Mouse (Mus musculus): ENCODE data around the gene Tubgcp6. TPM values are rescaled to one million over a fixed set of nuclear protein-coding genes. Genes with fewer than 3 reads are reported as not detected.

Tubgcp6 gene
- polyA plus RNA-seq (2016; fragmentation: Nextera tagmentation; extraction: Ambion mirVana), result 27.4 and 27.7 TPM in 2 replicates

DNA sequence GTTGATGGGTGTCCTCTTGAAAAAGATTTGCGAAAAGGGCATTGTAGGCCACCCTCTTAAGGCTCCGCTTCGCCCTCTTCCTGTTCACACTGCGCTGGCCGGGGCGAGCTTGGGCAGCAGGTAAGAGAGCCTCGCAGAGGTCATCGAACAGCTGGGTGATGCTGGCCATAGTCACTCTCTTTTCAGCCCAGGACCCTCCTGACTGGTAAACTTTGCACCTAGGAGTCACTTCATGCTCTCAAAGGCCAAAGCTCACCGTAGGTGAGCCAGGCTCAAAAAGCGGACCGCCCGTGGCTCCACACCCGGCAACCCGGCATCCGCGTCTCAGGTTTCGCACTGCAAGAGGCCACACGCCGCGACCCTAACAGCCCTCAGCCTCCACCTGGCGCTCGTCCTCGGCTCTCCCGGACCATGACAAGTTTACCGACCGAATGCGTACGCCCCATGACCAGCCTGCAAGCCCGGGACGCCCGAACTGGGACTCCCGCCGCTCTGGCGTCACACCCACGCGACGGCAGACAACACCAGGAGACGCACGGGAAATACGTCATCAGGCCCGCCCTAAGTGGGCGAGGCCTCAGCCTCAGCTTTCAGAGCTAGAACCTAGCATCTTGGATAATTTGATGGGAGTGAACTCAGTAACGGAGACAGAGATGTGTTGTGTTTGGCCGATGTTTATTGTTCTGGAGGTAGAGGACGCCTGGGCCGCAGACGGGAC, at the start of gene Tubgcp6:
Gene Tubgcp6, minus strand, starts transcription at position 464 of the 718 bp plus-strand sequence.
- Histone ChIP-seq H3K9ac (peak within 1 kb of the TSS; percentile 82), H3K27ac (peak within 1 kb of the TSS; percentile 84), H3K4me3 (replicated peaks) (peak within 1 kb of the TSS; percentile 86), H3K4me2 (peak within 1 kb of the TSS; percentile 96), H3K36me3 (replicated peaks) (peaks cover 33% of the 10 kb centered on the region), H3K4me1 (peaks cover 47% of the 10 kb centered on the region), H3K27me3 (no peaks in the 10 kb centered on the region), H3K9me3 (no peaks in the 10 kb centered on the region)
- WGBS, result under 1% methylated on average over 47 of the region's 47 CpGs
- peak; percentile 87 for ATAC-seq (ENCODE audit: low FRiP score)

DNA sequence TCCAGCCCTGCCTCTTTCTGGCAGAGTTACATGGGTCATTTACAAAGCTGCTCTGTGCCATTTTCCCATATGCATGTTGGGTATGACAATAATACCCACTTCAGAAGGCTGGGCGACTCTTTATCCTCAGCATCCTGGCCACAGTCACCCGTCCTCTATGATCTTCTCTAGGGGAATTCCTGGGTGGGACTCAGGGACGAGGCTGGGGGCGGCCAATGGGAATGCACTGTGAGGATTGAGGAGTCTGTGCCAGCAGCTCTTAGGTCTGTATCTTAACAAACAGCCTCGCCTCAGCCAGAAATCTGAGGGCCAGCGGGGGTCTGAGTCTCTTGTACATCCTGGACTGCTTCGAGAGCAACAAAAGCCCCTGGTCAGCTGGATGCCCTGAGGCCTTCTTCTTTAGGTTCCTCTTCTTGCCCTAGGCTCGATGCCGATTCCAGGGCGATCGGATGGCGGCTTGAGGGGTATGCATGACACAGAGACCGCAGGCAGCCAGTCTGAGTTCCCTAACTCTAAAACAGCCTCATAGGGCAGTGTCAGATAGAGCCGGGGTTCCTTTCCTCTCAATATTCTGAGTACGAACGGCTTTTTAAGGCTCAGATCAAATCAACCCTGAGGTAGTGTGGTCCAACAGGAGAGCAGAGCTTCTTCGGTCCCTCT, 49.5 kb upstream of the Tubgcp6 start:
- Histone ChIP-seq H3K27me3 (no peaks in the 10 kb centered on the region), H3K36me3 (replicated peaks) (peaks cover 33% of the 10 kb centered on the region), H3K27ac (peak overlapping the region; percentile 86), H3K9me3 (no peaks in the 10 kb centered on the region), H3K4me2 (peak overlapping the region; percentile 92), H3K4me3 (replicated peaks) (peak overlapping the region; percentile 49), H3K4me1 (peaks cover 86% of the 10 kb centered on the region), H3K9ac (peak overlapping the region; percentile 68)
- 23% methylated on average over 17 of the region's 17 CpGs for WGBS
- no peak for ATAC-seq (ENCODE audit: low FRiP score)

DNA sequence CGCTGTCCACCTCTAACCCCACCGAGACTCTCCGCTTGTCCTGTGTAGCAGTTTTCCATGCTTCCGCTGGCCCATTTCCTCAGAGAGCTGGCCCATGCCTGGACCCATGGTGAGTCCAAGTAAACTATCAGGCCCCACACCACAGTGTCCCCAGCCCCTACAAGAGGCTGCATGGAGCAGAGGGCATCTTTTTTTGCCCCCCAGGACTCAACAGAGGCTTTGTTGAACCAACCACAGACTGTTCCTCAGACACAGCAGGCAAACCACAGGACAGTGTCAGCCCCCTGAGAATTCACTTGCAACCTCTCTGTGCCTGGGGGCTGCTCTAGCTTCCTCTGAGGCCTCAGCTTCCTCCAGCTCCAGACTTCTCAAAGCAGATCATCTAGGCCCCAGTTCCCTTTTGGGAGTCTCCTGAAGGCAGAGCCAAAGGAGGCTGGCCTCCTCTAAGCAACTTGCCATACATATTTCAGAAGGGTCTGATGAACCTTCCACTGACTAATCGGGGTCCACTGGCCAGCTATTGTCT, 48.7 kb upstream of the Tubgcp6 start:
- peaks cover 39% of the 10 kb centered on the region for H3K36me3 ChIP-seq (replicated peaks)
- H3K4me2 ChIP-seq, result peak overlapping the region; percentile 8
- peaks cover 78% of the 10 kb centered on the region for H3K4me1 ChIP-seq
- no peak overlapping the region for H3K4me3 ChIP-seq (replicated peaks)
- WGBS, result 94% methylated on average over 5 of the region's 5 CpGs
- H3K9ac ChIP-seq, result no peak overlapping the region
- no peaks in the 10 kb centered on the region for H3K9me3 ChIP-seq
- no peak for ATAC-seq (ENCODE audit: low FRiP score)
- H3K27ac ChIP-seq, result no peak overlapping the region; the same call in 1 of the 2 replicates
- H3K27me3 ChIP-seq, result no peaks in the 10 kb centered on the region

DNA sequence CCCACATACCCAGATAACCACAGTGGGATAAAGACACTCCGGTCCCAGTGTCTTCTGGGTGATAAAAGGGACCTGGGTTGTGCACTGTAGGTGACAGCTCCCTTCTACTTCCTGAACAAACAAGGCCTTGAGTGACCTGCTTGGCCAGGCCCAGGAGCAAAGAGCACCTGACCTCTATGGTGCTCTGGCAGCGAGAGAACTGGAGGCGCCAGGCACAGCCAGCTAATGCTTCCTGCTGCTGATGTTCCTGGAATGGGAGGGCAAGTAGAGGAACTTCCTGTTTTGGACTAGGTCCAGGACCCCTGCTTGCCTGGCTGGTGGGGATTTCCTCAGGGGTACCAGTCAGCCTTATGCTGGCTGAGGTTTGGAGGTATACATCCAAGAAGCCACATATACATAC, 47.2 kb upstream of the Tubgcp6 start:
- peaks cover 63% of the 10 kb centered on the region for H3K4me1 ChIP-seq
- peaks cover 54% of the 10 kb centered on the region for H3K36me3 ChIP-seq (replicated peaks)
- WGBS, result 80% methylated on average over 3 of the region's 3 CpGs
- no peak overlapping the region for H3K27ac ChIP-seq
- no peak overlapping the region for H3K4me3 ChIP-seq (replicated peaks)
- H3K4me2 ChIP-seq, result no peak overlapping the region
- H3K9me3 ChIP-seq, result no peaks in the 10 kb centered on the region
- H3K27me3 ChIP-seq, result no peaks in the 10 kb centered on the region
- no peak for ATAC-seq (ENCODE audit: low FRiP score)
- no peak overlapping the region for H3K9ac ChIP-seq

DNA sequence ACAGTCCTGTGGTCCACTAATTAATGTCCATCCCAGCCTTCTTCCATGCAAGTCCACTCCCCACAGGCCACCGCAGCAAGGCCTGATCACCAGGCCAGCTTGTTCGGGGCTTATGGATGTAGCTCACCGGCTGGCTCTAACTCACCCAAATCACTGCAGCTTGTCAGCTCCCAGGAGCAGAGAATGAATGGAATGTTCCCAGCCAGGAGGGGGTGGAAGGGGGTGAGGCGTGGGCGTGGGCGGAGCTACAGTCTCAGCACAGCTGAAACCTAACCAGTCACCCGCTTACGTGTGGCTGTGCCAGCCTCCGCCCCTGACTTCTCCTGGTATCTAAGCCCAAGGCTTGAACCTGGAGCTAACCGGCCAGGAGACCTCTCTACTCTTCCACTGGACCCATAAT, 46.5 kb upstream of the Tubgcp6 start:
- Histone ChIP-seq H3K36me3 (replicated peaks) (peaks cover 61% of the 10 kb centered on the region), H3K27me3 (no peaks in the 10 kb centered on the region), H3K4me2 (peak overlapping the region; percentile 26), H3K4me3 (replicated peaks) (no peak overlapping the region), H3K4me1 (peaks cover 56% of the 10 kb centered on the region), H3K9ac (peak overlapping the region; percentile 36), H3K27ac (peak overlapping the region; percentile 65), H3K9me3 (no peaks in the 10 kb centered on the region)
- peak; percentile 62 for ATAC-seq (ENCODE audit: low FRiP score)
- WGBS, result 4% methylated on average over 10 of the region's 10 CpGs

- Histone ChIP-seq H3K9me3 (no peaks in the 10 kb centered on the region), H3K27me3 (no peaks in the 10 kb centered on the region), H3K27ac (peak overlapping the region; percentile 65), H3K4me1 (peaks cover 51% of the 10 kb centered on the region), H3K4me3 (replicated peaks) (no peak overlapping the region), H3K36me3 (replicated peaks) (peaks cover 66% of the 10 kb centered on the region), H3K4me2 (peak overlapping the region; percentile 26), H3K9ac (no peak overlapping the region)
- 62% methylated on average over 10 of the region's 10 CpGs for WGBS
- no peak for ATAC-seq (ENCODE audit: low FRiP score)
Observed at GRCm38 (mm10) chr15:89168922-89169321, 46.0 kb upstream of the Tubgcp6 start.

- Histone ChIP-seq H3K27ac (no peak overlapping the region), H3K36me3 (replicated peaks) (peaks cover 96% of the 10 kb centered on the region), H3K4me2 (no peak overlapping the region), H3K9ac (no peak overlapping the region), H3K9me3 (no peaks in the 10 kb centered on the region), H3K4me3 (replicated peaks) (no peak overlapping the region), H3K27me3 (no peaks in the 10 kb centered on the region), H3K4me1 (peaks cover 18% of the 10 kb centered on the region)
- 95% methylated on average over 12 of the region's 12 CpGs for WGBS
- no peak for ATAC-seq (ENCODE audit: low FRiP score)
Observed at GRCm38 (mm10) chr15:89165478-89165877, 42.6 kb upstream of the Tubgcp6 start.

DNA sequence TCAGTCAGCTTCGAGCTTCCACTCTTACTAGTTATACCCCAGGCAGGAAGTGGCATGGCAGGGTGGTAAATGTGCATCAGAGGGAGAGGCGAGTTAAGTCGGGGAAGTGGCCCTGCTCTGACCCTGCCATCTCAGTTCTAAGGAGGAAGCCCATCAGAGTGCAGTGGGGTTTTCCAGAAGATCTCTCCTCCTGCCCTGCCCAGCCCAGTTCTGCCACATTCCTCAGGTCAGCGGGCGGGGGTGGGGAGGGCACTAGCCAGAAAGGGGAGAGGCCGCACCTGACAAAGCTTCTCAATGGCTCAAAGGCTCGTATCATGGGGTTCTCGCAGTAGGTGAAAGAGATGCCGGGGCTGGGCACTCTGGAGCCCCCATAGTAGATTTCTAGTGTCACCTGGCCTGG, 38.5 kb upstream of the Tubgcp6 start:
- Histone ChIP-seq H3K27me3 (no peaks in the 10 kb centered on the region), H3K27ac (no peak overlapping the region), H3K4me1 (no peaks in the 10 kb centered on the region), H3K9me3 (no peaks in the 10 kb centered on the region), H3K4me3 (replicated peaks) (no peak overlapping the region), H3K9ac (no peak overlapping the region), H3K4me2 (no peak overlapping the region), H3K36me3 (replicated peaks) (peaks cover 100% of the 10 kb centered on the region)
- WGBS, result 89% methylated on average over 9 of the region's 9 CpGs
- no peak for ATAC-seq (ENCODE audit: low FRiP score)

DNA sequence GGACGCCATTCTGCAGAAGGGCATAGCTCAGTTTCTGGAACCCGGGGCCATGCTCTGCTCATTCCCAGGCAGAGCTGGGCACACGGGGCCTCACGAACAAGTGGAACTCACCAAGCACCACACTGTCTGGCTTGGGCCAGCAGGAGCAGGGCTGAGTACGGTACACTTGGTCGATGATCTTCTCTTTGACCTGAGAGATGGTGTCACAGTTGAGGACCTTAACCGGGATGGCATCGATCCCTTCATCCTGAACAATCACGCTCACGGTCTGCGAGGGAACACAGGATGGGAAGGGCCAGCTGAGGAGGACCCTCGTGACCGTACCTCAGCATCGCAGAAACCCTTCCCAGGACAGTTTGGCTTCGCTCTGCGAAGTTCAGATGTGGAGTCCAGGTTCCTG, 35.6 kb upstream of the Tubgcp6 start:
- no peak overlapping the region for H3K4me2 ChIP-seq
- no peak overlapping the region for H3K9ac ChIP-seq
- 0 out of 2 replicates have a peak, but pooled peaks cover 4% of the 10 kb centered on the region for H3K4me1 ChIP-seq
- H3K36me3 ChIP-seq (replicated peaks), result peaks cover 100% of the 10 kb centered on the region
- no peak overlapping the region for H3K27ac ChIP-seq
- H3K9me3 ChIP-seq, result no peaks in the 10 kb centered on the region
- no peak for ATAC-seq (ENCODE audit: low FRiP score)
- 96% methylated on average over 16 of the region's 16 CpGs for WGBS
- no peak overlapping the region for H3K4me3 ChIP-seq (replicated peaks)
- H3K27me3 ChIP-seq, result no peaks in the 10 kb centered on the region

GRCm38 (mm10) chr15:89157954-89158353, 35.0 kb upstream of the Tubgcp6 start:
- Histone ChIP-seq H3K9ac (no peak overlapping the region), H3K4me1 (0 out of 2 replicates have a peak, but pooled peaks cover 4% of the 10 kb centered on the region), H3K4me3 (replicated peaks) (no peak overlapping the region), H3K27ac (no peak overlapping the region), H3K36me3 (replicated peaks) (peaks cover 96% of the 10 kb centered on the region), H3K9me3 (no peaks in the 10 kb centered on the region), H3K27me3 (no peaks in the 10 kb centered on the region), H3K4me2 (no peak overlapping the region)
- WGBS, result 71% methylated on average over 7 of the region's 7 CpGs
- peak; percentile 12; the same call in 1 of the 2 replicates for ATAC-seq (ENCODE audit: low FRiP score)

DNA sequence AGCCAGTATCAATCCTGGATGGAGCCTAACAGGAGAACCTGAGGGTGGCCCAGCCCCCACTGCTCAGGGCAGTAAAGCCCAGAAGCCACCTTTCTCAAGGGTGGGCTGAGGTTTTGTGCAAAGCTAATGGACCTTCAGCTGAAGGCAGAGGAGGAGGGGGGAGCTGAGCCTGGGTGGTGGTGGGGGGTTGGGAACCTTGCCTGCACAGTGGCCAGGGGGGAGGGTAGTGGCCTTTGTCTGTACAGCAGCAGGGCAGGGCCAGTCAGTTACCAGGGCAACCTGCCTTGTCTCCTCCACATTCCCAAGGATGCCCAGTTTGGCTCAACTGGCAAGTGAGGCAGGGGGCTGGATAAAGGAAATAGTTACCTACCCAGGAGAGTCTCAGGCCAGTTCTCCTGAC, 29.4 kb upstream of the Tubgcp6 start:
- no peak overlapping the region for H3K4me3 ChIP-seq (replicated peaks)
- H3K4me2 ChIP-seq, result peak overlapping the region; percentile 29
- H3K27me3 ChIP-seq, result peaks cover 7% of the 10 kb centered on the region; the same call in 1 of the 2 replicates
- peaks cover 41% of the 10 kb centered on the region for H3K4me1 ChIP-seq
- peak overlapping the region; percentile 70 for H3K27ac ChIP-seq
- no peaks in the 10 kb centered on the region for H3K9me3 ChIP-seq
- peak overlapping the region; percentile 9; the same call in 1 of the 2 replicates for H3K9ac ChIP-seq
- peak; percentile 44 for ATAC-seq (ENCODE audit: low FRiP score)
- H3K36me3 ChIP-seq (replicated peaks), result peaks cover 40% of the 10 kb centered on the region

- Histone ChIP-seq H3K27ac (peak overlapping the region; percentile 91), H3K9ac (peak overlapping the region; percentile 79), H3K4me1 (peaks cover 54% of the 10 kb centered on the region), H3K4me3 (replicated peaks) (peak overlapping the region; percentile 69), H3K9me3 (no peaks in the 10 kb centered on the region), H3K4me2 (peak overlapping the region; percentile 79), H3K27me3 (peaks cover 13% of the 10 kb centered on the region), H3K36me3 (replicated peaks) (peaks cover 27% of the 10 kb centered on the region)
- 0 out of 2 replicates have a peak, but pooled peaks have one; percentile 9 for ATAC-seq (ENCODE audit: low FRiP score)
- under 1% methylated on average over 13 of the region's 13 CpGs for WGBS
Observed at GRCm38 (mm10) chr15:89150041-89150390, 27.1 kb upstream of the Tubgcp6 start.
